Mouse (Mus musculus): ENCODE results near the gene Rab22a. TPM values are rescaled to one million over a fixed set of nuclear protein-coding genes. Genes with fewer than 3 reads are reported as not detected.
A peak's percentile ranks its signal among the peaks of the same experiment; 100 is the strongest.
"Not testable (repeated sequence)": the region's sequence is repeated elsewhere in the genome, so short reads cannot be mapped to it uniquely, and the experiment has no call there.

Rab22a gene
- total RNA-seq, 2 experiments from 2014 or later, result 25.2 to 27.2 TPM

DNA sequence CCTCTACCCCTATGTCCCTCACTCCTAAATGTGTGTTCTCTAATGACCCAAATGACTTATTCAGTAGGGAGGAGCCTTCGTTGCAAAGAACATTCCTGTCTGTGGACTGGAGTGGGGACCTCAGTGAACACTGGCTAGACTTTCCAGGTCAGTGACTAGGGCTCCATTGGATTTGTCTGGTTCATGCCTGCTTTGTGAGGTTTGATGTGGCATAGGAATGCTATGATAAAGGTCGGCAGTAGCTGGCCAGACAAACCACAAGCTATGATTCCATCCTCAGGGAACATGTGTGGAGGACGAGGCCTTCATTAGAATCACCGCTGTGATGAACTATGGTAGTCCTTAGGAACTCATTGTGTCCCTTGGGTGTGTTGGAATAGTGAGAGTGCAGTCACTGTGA, 5.2 kb downstream of the Rab22a start:
- intact Hi-C loops (cut with DNase I), result no loop called here

DNA sequence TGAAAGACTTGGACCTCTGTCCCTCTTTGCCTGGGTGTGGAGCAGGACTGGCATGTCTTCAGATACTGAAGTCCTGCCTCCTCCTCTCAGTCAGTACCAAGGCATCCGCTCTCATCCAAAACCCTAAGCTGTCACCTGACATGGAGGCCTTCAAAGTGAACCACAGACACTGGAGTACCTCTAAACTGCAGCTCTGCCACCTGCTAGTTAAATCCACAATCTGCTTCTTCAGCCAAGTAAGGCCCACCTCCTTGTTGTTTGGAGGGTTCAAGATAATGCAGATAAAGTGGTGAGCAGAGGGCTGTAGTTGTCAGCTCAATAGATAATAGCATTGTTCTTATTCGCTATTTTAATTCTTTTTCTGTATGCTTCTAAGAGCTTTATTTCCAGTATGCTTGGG, 5.7 kb downstream of the Rab22a start:
- DNase-seq (ENCODE audit: low spot score in 2 of 2), result no peak
- intact Hi-C loops (cut with DNase I), result no loop called here

More for the DNA sequence above, 5.2 kb downstream of the Rab22a start:
- DNase-seq (ENCODE audit: low spot score in 2 of 2), result no peak

DNA sequence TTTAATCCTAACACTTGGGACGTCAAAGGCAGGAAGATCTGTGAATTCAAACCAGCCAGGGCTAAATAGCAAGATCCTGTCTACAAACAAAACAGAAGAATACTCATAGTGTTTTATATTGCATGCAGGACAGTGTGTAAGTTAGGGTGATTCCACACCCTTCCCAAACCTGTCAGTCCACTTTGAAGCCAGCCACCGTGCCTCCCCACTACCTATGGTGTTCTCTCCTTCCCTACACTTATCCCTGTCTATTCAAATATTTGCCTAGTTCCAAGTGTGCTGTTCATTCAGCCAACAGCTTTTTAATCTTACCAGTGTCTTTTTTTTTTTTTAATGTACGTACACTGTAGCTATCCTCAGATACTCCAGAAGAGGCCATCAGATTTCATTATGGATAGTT, 7.3 kb downstream of the Rab22a start:
- no peak for DNase-seq (ENCODE audit: low spot score in 2 of 2)
- intact Hi-C loops (cut with DNase I), result no loop called here

DNA sequence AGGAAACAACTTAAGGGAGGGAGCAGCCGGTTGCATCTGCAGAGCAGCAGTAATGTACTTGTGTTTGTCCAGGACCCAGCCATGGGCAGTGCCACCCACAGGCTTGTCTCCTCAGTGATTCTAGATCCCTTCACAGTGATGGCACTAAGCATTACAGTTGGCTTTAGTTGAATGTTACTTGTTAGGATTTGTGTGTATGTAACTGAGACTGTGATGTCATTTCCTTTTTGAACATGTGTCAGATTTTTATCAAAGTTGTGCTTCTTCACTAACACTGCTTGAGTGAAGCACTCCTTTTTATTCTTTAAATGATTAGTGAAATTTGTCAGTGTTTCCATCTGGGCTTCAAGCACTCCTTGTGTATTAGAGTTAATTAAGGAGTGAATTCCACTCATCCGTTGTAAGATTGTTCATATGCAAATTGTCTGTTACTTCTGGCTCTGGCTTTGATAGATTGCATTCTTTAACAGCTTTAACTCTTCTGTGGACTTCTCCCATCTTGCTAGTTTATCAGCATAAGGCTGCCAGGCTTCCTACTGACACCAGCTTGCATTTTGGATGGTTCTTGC, 12.9 kb downstream of the Rab22a start:
- intact Hi-C loops (cut with DNase I), result no loop called here
- no peak for DNase-seq (ENCODE audit: low spot score in 2 of 2)

DNA sequence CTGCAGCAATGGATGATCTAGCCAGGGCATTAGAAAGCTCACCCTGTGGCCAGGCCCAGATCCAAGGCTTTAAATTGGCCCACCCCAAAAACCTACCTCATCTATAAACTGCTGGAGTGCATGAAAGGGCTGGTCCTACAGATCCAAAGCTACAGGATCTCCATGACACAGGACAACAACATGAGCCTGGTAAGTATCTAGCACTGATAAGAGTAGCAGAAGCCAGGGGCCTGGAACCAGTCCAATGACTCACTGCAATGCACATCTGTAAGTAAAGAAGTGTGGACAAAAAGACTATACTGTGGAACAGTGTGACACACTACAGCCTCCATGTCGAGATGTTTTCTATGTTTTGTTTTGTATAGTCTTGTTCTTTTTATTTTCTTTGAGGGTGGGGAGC, 13.9 kb downstream of the Rab22a start:
- intact Hi-C loops (cut with DNase I), result no loop called here
- DNase-seq (ENCODE audit: low spot score in 2 of 2), result no peak

DNA sequence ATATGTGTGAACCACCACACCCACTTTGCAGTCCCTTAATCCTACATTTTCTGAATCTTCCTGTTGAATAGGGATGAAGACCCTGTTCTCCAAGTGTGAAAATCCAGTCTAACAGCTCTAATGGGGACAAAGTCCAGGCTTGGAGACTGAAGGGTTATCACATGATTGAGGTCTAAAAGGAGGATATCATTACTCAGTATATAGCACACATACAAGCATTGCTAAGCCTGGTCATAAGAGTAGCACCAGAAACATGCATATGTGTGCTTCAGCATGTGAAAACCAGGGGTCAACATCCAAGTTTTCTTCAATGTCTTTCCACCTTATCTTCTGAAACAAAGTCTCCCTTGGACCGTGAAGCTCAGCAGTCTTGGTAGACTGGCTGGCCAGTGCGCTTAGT, 19.0 kb downstream of the Rab22a start:
- intact Hi-C loops (cut with DNase I), result no loop called here
- DNase-seq (ENCODE audit: low spot score in 2 of 2), result no peak

DNA sequence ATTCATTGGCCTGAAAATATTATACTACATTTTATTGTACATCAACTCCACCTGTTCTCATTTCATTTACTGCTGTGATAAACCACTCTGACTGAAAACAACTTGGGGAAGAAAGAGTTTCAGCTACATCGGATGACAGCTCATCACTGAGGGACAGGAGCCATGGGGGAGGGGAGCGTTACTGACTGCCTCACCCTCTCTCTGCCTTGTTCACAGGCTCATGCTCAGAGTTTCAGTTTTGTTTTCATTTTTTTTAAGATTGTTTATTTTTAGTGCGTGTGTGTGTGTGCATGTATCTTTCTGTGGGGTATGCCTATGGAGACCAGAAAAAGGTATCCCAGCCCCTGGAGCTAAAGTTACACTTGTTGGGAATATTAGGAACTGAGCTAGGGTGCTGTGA, 19.7 kb downstream of the Rab22a start:
- intact Hi-C loops (cut with DNase I), result no loop called here
- no peak for DNase-seq (ENCODE audit: low spot score in 2 of 2)

DNA sequence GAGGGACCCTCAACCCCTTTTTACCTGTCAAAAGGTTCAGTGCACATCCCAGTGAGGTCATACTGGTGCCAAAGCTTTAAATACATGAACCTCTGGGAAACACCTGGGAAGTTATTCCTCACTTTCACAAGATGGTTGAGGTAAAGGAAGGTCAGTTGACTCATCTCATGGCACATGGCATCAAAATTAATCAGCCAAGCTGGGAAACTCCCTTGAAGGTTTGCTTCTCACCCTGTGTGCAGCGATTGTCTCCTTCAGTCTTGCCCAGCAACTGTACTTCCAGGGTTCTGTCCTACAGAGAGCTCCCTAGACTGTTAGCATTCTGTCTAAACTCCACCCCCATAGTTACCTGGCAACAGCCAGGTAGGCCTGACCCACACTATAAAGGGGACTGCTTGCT, 20.6 kb downstream of the Rab22a start:
- no peak for DNase-seq (ENCODE audit: low spot score in 2 of 2)
- intact Hi-C loops (cut with DNase I), result no loop called here

DNA sequence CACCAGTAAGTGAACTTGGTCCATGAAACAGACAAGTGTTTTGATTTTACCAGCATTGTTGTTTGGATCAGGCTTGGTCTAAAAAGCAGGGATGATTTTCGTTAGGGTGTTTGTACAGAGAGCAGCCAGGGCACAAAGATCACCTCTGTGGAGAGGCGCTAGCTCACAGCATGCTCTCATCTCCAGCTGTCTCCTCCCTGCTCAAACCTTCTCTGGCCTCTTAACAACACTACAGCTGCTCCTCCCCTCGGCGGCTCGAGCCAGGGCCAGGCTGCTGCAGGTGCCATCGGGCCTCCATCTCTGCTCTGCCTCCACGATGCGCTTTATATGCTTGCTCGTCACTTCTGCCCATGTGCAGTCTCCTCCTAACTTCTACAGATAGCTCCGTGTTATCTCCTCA, 23.2 kb downstream of the Rab22a start:
- intact Hi-C loops (cut with DNase I), result no loop called here
- DNase-seq (ENCODE audit: low spot score in 2 of 2), result no peak

DNA sequence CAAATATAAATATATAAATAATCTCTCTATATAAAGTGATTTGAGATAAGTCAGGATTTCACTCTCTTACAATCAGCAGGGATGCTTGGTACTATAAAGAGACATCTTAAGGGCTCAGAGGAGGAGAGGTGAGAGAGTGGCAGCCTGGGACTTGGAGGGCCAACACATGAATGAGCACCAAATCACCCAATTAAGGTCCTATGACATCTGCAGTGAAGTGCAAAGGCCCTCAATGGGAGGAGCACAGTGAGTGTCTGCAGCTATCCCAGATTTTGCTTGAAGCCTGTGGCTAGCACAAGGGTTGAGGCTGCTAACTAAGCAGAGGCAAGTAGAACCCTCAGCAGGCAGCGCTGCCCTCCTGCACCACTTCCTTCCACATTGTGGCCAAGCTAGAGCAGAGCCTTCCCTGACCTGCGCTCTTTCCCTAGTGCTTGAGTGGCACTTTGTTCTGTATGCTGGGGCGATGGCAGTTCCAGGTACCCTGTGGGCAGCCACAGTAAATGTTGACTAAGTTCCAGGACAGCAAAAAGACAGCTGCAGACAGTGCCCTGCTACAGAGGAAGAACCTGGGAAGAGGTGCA, 26.3 kb downstream of the Rab22a start:
- intact Hi-C loops (cut with DNase I), result no loop called here
- DNase-seq (ENCODE audit: low spot score in 2 of 2), result no peak

DNA sequence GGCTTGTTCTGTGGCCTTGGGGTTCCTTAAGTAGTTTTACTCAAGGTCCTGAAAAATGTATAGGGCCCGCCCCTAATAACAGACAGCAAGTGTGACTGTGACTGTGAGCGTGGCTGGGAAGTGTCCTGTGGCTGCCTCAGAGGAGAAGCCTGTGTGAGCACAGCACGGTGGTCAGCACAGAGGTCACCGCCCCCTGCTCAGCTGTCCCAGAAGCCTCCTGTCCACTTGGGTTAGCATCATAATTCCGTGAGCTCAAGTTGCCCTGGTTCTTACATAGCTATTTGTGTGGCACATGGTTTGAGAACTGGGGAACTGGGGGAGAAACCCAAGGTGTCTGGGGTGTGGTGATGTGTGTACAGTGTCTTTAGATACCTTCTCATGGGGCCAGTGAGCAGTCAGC, 27.8 kb downstream of the Rab22a start:
- intact Hi-C loops (cut with DNase I), result no loop called here
- no peak for DNase-seq (ENCODE audit: low spot score in 2 of 2)

DNA sequence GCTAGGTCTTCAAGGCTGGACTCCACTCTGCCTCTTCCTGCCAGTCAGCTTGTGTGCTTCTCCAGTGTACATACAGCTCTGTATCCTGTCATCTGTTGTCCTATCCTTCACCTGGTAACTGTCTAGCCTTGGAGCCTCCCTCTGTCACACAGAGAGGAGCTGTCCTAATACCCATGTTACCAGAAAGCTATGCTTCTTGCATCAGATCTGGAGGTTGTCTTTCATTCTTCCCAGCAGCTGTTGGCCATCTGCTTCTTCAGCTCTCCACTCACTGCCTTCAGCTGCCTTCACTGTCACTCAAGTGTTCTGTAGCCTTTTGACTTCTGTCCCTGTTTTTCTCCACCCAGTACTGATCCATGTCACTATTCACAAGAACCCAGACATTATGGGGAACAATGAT, 30.3 kb downstream of the Rab22a start:
- intact Hi-C loops (cut with DNase I), result no loop called here
- no peak for DNase-seq (ENCODE audit: low spot score in 2 of 2)

DNA sequence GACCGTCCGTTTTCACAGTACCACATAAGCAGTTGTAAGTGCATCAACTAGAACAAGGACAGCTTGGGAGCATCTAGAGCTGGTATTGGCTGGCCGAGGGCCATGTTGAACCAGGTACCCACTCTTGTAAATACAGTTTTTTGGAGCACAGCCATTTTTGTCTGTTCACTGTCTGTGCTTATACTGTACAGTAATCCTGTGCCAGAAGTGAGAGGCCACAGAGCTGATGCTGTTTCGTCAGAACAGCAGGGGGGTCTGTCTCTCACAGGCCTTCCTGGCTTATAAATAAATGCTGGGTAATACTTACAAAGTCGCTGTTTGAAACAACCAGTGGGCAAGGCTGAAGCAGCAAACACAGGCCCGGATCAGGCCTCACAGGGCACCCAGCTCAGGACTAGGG, 32.2 kb downstream of the Rab22a start:
- no peak for DNase-seq (ENCODE audit: low spot score in 2 of 2)
- intact Hi-C loops (cut with DNase I), result no loop called here

DNA sequence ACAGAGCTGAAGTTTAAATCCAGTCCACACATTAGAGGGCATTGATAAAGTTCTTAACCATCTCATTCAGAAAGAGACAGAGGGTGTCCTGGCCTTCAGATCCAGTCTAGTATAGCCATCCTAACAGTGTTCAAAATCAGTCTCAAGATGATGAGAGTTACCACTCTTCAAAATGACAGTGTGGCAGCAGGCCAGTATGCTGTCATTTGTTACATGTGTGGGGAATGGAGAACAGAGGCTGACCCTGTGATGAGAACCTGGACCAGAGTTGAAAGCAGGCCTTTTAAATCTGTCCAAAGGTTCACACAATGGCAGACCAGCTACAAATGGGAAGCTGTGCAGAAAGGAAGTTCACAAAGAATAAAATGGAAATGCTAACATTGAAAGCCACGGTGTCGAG, 33.1 kb downstream of the Rab22a start:
- intact Hi-C loops (cut with DNase I), result no loop called here
- DNase-seq (ENCODE audit: low spot score in 2 of 2), result no peak

DNA sequence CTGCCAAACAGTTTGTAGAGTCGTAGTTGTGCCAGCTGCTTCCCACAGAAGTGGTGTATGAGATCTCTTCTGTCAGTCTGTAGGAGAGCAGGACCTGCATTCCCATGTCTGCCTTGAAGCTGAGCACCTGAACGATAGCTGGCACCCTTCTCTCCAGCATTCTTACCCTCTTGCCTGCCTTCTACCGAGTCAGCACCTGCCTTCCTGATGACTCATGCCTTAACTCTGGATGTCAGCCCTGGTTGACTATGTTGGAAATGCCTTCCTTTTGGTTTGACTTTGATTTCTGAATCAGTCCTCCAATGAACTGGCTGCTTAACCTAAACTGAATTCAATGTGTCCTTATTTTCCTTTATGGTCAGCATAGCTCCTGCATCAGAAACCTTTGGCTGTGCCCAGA, 39.3 kb downstream of the Rab22a start:
- intact Hi-C loops (cut with DNase I), result no loop called here
- no peak for DNase-seq (ENCODE audit: low spot score in 2 of 2)

DNA sequence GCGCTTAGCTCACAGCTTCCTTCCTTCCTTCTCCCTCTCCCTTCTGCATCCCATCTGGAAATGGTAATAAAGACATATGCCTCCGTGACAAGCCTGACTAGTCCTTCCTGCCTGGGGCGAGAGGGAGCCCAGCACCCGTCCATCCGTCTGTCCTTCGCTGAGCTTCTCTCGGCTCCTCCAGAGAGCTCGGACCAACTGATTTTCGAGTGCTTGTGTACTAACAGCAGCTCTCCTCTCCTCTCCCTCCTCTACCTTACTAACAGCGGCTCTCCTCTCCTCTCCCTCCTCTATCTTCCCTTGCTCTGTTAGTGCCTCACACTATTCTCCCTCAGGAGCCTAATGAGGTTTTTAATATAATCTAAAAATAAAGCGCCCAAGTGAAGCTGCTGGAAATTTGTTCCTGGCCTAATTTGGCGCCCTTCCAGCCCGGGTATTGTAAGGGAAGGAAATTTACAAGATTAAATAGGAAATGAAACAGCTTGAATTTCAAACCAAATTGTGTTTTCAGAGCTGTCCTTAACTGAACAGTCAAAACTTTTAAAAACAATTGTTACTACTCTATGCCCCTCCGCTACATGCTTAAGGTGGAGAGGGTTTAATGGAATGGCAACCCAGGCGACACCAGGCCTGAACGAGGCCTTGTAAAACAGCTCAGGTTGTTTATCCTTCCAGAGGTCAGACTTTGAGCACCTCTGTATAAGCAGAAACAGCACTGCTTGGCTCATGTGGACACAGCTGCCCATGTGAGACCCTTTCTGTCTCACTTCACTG, 42.7 kb downstream of the Rab22a start:
- intact Hi-C loops (cut with DNase I), result no loop called here

DNA sequence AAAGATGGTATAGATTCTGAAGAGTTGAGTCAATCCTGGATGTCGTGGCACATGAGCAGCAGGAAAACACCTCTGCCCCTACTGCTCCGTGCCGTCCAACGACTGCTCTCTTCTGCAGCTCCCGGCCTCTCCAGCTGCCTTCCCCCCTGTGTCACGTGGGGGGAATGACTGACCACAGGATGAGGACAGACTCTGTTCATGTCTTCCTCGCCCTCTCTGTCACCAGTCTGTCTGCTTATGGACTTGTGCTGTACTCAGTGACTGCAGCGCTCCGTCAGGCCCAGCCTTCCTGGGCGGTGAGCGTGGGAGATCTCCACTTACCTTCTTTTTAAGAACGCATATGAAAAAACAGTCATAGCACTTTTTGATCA, 43.3 kb downstream of the Rab22a start:
- no peak for DNase-seq (ENCODE audit: low spot score in 2 of 2)
- intact Hi-C loops (cut with DNase I), result no loop called here

More for the DNA sequence above, 42.7 kb downstream of the Rab22a start:
- DNase-seq (ENCODE audit: low spot score in 2 of 2), result peak in 1 of 2 experiments; percentile 43

DNA sequence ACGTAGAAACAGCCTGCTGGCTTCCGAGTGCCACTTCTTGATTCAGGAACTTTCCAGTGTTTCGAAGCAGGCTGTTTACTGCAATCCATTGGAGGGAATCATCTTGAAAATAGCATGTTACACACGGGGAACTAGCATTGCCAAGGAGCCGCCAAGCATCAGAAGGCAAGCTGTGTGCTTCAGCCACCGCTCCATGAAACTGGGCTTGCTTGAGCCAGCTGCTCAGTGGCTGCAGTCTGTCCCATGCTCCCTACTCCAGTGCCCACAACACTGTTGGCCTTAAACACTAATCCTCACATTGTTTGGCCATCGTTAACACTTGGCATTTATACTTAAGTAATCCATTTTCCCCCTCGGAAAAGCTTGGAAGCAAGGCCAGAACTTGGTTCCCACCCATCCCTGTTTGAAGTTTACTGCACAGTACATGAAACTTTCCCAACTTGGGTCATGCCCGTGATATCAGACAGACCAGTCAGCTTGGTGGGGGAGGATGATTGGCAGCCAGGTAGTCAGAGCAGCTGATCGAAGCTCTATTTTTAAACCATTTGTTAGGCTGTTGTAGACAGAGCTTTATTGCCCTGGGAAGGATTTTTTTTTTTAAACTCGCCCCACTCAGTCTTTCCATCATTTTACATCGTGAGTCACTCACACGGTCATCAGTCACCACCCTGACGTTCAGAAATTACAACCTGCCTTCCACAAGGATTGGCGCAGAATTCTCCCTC, 46.4 kb downstream of the Rab22a start:
- intact Hi-C loops (cut with DNase I), result no loop called here
- DNase-seq (ENCODE audit: low spot score in 2 of 2), result no peak

DNA sequence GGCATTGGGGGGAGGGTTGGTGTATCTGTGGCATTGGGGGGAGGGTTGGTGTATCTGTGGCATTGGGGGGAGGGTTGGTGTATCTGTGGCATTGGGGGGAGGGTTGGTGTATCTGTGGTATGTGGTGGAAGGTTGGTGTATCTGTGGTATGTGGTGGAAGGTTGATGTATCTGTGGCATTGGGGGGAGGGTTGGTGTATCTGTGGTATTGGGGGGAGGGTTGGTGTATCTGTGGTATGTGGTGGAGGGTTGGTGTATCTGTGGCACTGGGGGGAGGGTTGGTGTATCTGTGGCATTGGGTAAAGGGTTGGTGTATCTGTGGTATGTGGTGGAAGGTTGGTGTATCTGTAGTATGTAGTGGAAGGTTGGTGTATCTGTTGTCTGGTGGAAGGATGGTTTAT, 48.1 kb downstream of the Rab22a start:
- intact Hi-C loops (cut with DNase I), result loop anchor here (1.0 kb wide), 1 partner anchor 90 kb away; no protein-coding TSS in a partner anchor
- DNase-seq (ENCODE audit: low spot score in 2 of 2), result not testable (repeated sequence)

DNA sequence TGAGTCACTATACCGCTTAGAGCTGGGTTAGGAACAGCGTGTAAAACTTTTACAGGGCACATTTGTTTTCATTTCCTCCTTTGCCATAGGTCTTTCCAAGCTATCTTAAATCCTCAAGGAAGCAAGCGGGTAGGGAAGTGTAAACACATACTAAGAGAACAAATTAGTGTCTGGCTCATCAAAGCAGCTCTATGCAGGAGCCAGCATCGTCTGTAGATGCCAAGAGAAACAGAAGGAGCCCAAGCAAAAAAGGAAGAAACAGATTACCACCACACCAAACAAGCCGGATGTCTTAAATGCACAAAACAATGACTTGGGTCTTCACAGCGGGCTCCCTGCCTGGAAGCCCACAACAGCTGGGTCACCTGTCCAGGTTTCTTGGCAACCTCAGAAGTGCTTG, 50.6 kb downstream of the Rab22a start:
- peak in 1 of 2 experiments; percentile 15 for DNase-seq (ENCODE audit: low spot score in 2 of 2)
- intact Hi-C loops (cut with DNase I), result no loop called here

All from left cerebral cortex, postnatal 14 days (tissue).